11 mouse cellular contexts compared by ENCODE assay signal in the genomic region with DNA sequence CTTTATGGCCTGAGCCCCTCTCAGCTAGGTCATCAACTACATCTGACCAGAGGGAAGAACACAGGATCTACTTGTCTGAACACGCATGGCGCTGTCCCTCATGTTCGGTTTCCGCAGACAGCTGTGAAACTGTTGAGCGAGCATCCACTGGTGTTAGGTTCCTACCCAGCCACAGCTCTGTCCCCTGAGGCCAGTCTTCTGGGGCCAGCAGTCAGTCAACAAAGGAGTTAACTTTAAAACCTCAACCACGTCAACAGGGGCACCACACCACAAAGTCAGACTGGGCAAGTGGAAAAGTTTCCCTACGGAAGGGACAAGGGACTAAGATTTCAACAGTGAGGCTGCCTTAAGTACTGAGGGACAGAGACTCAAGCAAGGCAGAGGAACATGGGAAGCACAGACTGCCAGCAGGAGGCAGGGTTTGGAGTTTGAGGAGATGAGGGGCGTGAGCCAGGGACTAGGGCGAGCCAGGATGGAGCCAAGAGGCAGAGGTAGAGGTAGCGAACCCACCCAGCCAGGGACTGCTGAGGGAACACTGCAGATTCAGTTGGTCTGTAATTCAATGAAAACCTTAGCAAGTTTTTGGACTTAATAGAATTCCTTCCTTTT. TPM values are rescaled to one million over a fixed set of nuclear protein-coding genes. Genes with fewer than 3 reads are reported as not detected.
A peak's percentile ranks its signal among the peaks of the same experiment; 100 is the strongest.
DNase-seq lines count a peak whose midpoint lies in the region; ATAC-seq and TF ChIP-seq lines count a peak whose summit lies in the region.
"Had no signal": no experiment of that assay in that cellular context is flagged by ENCODE, and none has a peak within 500 bp of the region (broad histone marks: within the 10 kb centered on the region; RNA-seq: fewer than 3 reads in every experiment).

No protein-coding gene starts in this region.

- no peak for ATAC-seq in liver, embryonic 14.5 days (ENCODE audit: insufficient read depth)
- no peak for ATAC-seq in liver, embryonic 11.5 days (replicated peaks; ENCODE audit: low FRiP score)
- ATAC-seq in erythroid progenitor cell, adult 5-6 weeks (replicated peaks; ENCODE audit: low FRiP score, poor library complexity, severe bottlenecking), result no peak
- ATAC-seq: CD4-positive, CD25-positive, alpha-beta regulatory T cell, adult 4 months had no signal

- peaks cover 9% of the 10 kb centered on the region for H3K36me3 ChIP-seq in heart, adult 2 months (ENCODE audit: control insufficient read depth, insufficient read depth, low read length)
- no peaks in the 10 kb centered on the region for H3K36me3 ChIP-seq in liver, embryonic 14.5 days (replicated peaks; ENCODE audit: control insufficient read depth, insufficient read depth, low read depth)
- no peaks in the 10 kb centered on the region for H3K36me3 ChIP-seq in liver, embryonic 11.5 days (ENCODE audit: control insufficient read depth, insufficient read depth, low read length)
- H3K36me3 ChIP-seq in limb, embryonic 10.5 days, result no peaks in the 10 kb centered on the region
- H3K36me3 ChIP-seq: heart, embryonic 15.5 days; stomach, embryonic 15.5 days had no signal

- no peak overlapping the region; the same call in 1 of the 2 replicates for H3K27ac ChIP-seq in heart, adult 2 months
- no peak overlapping the region for H3K27ac ChIP-seq in liver, embryonic 14.5 days
- H3K27ac ChIP-seq in liver, embryonic 11.5 days (ENCODE audit: low read depth, low read length), result no peak overlapping the region
- peak overlapping the region; percentile 63 for H3K27ac ChIP-seq in limb, embryonic 10.5 days
- H3K27ac ChIP-seq: heart, embryonic 15.5 days; stomach, embryonic 15.5 days had no signal

- H3K9ac ChIP-seq in heart, adult 2 months (ENCODE audit: low read depth, low read length), result no peak overlapping the region
- no peak overlapping the region for H3K9ac ChIP-seq in liver, embryonic 14.5 days (replicated peaks)
- H3K9ac ChIP-seq in liver, embryonic 11.5 days (ENCODE audit: low read depth, low read length), result no peak overlapping the region
- H3K9ac ChIP-seq: heart, embryonic 15.5 days; stomach, embryonic 15.5 days had no signal

- TF ChIP-seq CTCF in heart, adult 2 months (IDR thresholded peaks at IDR 0.05), result peak; percentile 49
- TF ChIP-seq CTCF in liver, embryonic 14.5 days (IDR thresholded peaks at IDR 0.05; ENCODE audit: low read depth), result peak; percentile 33; the same call in 1 of the 2 replicates

- TF ChIP-seq EP300 in heart, adult 2 months (IDR thresholded peaks at IDR 0.05; ENCODE audit: insufficient read depth, low read depth, low read length), result no peak
- no peak for TF ChIP-seq EP300 in liver, embryonic 14.5 days (IDR thresholded peaks at IDR 0.05; ENCODE audit: low read depth)

- 57% methylated on average over 10 of the region's 10 CpGs for WGBS in heart, adult 2 months
- 85% methylated on average over 10 of the region's 10 CpGs for WGBS in liver, embryonic 14.5 days (ENCODE audit: insufficient replicate concordance)
- WGBS in liver, embryonic 11.5 days, result 82% methylated on average over 10 of the region's 10 CpGs
- WGBS in limb, embryonic 10.5 days, result 75% methylated on average over 10 of the region's 10 CpGs

- H3K4me2 ChIP-seq in liver, embryonic 14.5 days (ENCODE audit: low read depth), result no peak overlapping the region
- no peak overlapping the region for H3K4me2 ChIP-seq in liver, embryonic 11.5 days
- H3K4me2 ChIP-seq: heart, embryonic 15.5 days; stomach, embryonic 15.5 days had no signal

- H3K79me2 ChIP-seq in heart, adult 2 months (replicated peaks; ENCODE audit: control insufficient read depth, insufficient read depth, low read length), result peaks cover 6% of the 10 kb centered on the region

- peaks cover 44% of the 10 kb centered on the region for H3K4me1 ChIP-seq in heart, adult 2 months (ENCODE audit: control insufficient read depth, insufficient read depth, low read length)
- H3K4me1 ChIP-seq in liver, embryonic 14.5 days (replicated peaks; ENCODE audit: control insufficient read depth in 2 of 2, insufficient read depth in 2 of 2, low read length in 1 of 2), result peaks cover 28 to 52% of the 10 kb centered on the region in 2 experiments
- peaks cover 65% of the 10 kb centered on the region for H3K4me1 ChIP-seq in liver, embryonic 11.5 days (replicated peaks; ENCODE audit: control insufficient read depth, insufficient read depth, low read length)
- H3K4me1 ChIP-seq in limb, embryonic 10.5 days, result peaks cover 92% of the 10 kb centered on the region

- H3K9me3 ChIP-seq in liver, embryonic 14.5 days (ENCODE audit: control insufficient read depth, low read length), result no peaks in the 10 kb centered on the region
- no peaks in the 10 kb centered on the region for H3K9me3 ChIP-seq in liver, embryonic 11.5 days (ENCODE audit: control insufficient read depth, low read length)
- H3K9me3 ChIP-seq in limb, embryonic 10.5 days (replicated peaks), result no peaks in the 10 kb centered on the region
- H3K9me3 ChIP-seq: heart, embryonic 15.5 days; stomach, embryonic 15.5 days had no signal

- no peaks in the 10 kb centered on the region for H3K27me3 ChIP-seq in heart, adult 2 months (ENCODE audit: control insufficient read depth, insufficient read depth, low read length)
- no peaks in the 10 kb centered on the region for H3K27me3 ChIP-seq in liver, embryonic 14.5 days (ENCODE audit: control insufficient read depth, insufficient read depth, low read length)
- H3K27me3 ChIP-seq in liver, embryonic 11.5 days (replicated peaks; ENCODE audit: control insufficient read depth, insufficient read depth, low read length), result no peaks in the 10 kb centered on the region
- H3K27me3 ChIP-seq in limb, embryonic 10.5 days (ENCODE audit: low read depth, poor library complexity, severe bottlenecking), result no peaks in the 10 kb centered on the region
- H3K27me3 ChIP-seq: heart, embryonic 15.5 days; stomach, embryonic 15.5 days had no signal

- intact Hi-C loops in heart, adult 2 months (cut with DNase I), result loop anchor here (5.0 to 10.0 kb wide), 2 partner anchors 114 to 663 kb away; a partner anchor contains a TSS

- H3K4me3 ChIP-seq in heart, adult 2 months, result no peak overlapping the region
- no peak overlapping the region for H3K4me3 ChIP-seq in liver, embryonic 14.5 days (ENCODE audit: insufficient read depth in 1 of 2, low read depth in 2 of 2, low read length in 2 of 2)
- H3K4me3 ChIP-seq in liver, embryonic 11.5 days (ENCODE audit: low read depth, low read length), result no peak overlapping the region
- no peak overlapping the region for H3K4me3 ChIP-seq in limb, embryonic 10.5 days
- H3K4me3 ChIP-seq: heart, embryonic 15.5 days; stomach, embryonic 15.5 days had no signal

- TF ChIP-seq POLR2A in heart, adult 2 months (IDR thresholded peaks at IDR 0.05; ENCODE audit: insufficient read depth, low read depth, low read length), result no peak

- no peak for DNase-seq in heart, adult 2 months
- no peak for DNase-seq in heart, postnatal 4 days
- DNase-seq in liver, embryonic 14.5 days (ENCODE audit: low read depth in 3 of 3, low spot score in 3 of 3), result no peak
- no peak for DNase-seq in liver, embryonic 11.5 days (ENCODE audit: low spot score)
- peak; percentile 31 for DNase-seq in ES-CJ7 (ENCODE audit: low read depth, low spot score)
- no peak for DNase-seq in limb, embryonic 10.5 days (ENCODE audit: low spot score)
- no peak for DNase-seq in right cerebral cortex, adult 2 months (ENCODE audit: low spot score in 2 of 2)

RNA-seq across cellular contexts. Expression of a gene that starts 7.0 kb away (rescaled TPM):
- 10 to 100 TPM; 15.2 to 24.6 TPM for total RNA-seq in heart, adult 2 months (2021)
- polyA plus RNA-seq in heart, adult 2 months (2012; rRNA removed), result 10.7 and 14.0 TPM in 2 replicates
- 10 to 100 TPM; 29.9 to 33.8 TPM for total RNA-seq in heart, postnatal 4 days (2021)
- 3.8 and 5.9 TPM in 2 replicates for polyA plus RNA-seq in liver, embryonic 14.5 days (2012; rRNA removed)
- 13.3 and 14.5 TPM in 2 replicates for polyA plus RNA-seq in liver, embryonic 14.5 days (2014; fragmentation: Nextera tagmentation; extraction: Ambion mirVana)
- polyA plus RNA-seq in liver, embryonic 11.5 days (2014; fragmentation: Nextera tagmentation; extraction: Ambion mirVana), result 19.8 and 20.6 TPM in 2 replicates
- polyA plus RNA-seq in limb, embryonic 10.5 days (2016; fragmentation: Nextera tagmentation; extraction: Ambion mirVana), result 14.9 and 15.6 TPM in 2 replicates
- 75.0 and 104 TPM in 2 replicates for total RNA-seq in erythroid progenitor cell, adult 5-6 weeks (2015; ENCODE audit: low replicate concordance)
- total RNA-seq in erythroid progenitor cell, adult 5-6 weeks (2017; ENCODE audit: low replicate concordance), result 124 and 167 TPM in 2 replicates
